Mouse (Mus musculus) CH12.LX (cell line): ENCODE measurements around the gene Cbfa2t3. TPM values are rescaled to one million over a fixed set of nuclear protein-coding genes. Genes with fewer than 3 reads are reported as not detected.

Experiments used
- DNase-seq: peaks from one replicate; pipeline ENCODE4 v3.0.0-alpha.2; 2013; ENCODE audit errors: extremely low read depth
- H3K27ac ChIP-seq: 2 replicates; pipeline ENCODE4 v1.5.1; 2012; ENCODE audit warnings: low read depth, mild to moderate bottlenecking, control low read depth, moderate library complexity; ENCODE audit not compliant: insufficient read depth
- H3K27me3 ChIP-seq: replicated peaks from 2 replicates; pipeline ENCODE3; 2012; ENCODE audit warnings: inconsistent platforms
- H3K36me3 ChIP-seq, 2 experiments: replicated peaks in 1 of 2; 2 replicates each; pipeline versions ENCODE3 to v1.6.1; 2012; ENCODE audit warnings: inconsistent platforms in 1 of 2, low read length in 1 of 2, mild to moderate bottlenecking in 1 of 2, mixed read lengths in 1 of 2, moderate library complexity in 1 of 2; ENCODE audit not compliant: control insufficient read depth in 1 of 2, insufficient read depth in 1 of 2
- H3K4me1 ChIP-seq, 2 experiments: 2 replicates each; pipeline ENCODE4 v1.6.1; 2012; ENCODE audit warnings: inconsistent platforms in 1 of 2, moderate library complexity in 1 of 2; ENCODE audit not compliant: insufficient read depth in 2 of 2, control insufficient read depth in 1 of 2
- H3K4me2 ChIP-seq: 2 replicates; pipeline ENCODE4 v1.6.1; 2012; ENCODE audit warnings: low read depth, mild to moderate bottlenecking, control low read depth; ENCODE audit not compliant: poor library complexity, insufficient read depth, severe bottlenecking
- H3K4me3 ChIP-seq, 3 experiments: fragments of 150-350 bp in 1 of 3; sonication (generic) in 1 of 3; replicated peaks in 1 of 3; 2 replicates each; pipeline versions ENCODE3 to v1.5.1; 2011 to 2012; ENCODE audit warnings: low read depth in 2 of 3, low read length in 2 of 3, mild to moderate bottlenecking in 2 of 3, moderate library complexity in 2 of 3, control low read depth in 1 of 3, improper control_type of control experiment in 1 of 3, inconsistent platforms in 1 of 3, mixed read lengths in 1 of 3; ENCODE audit not compliant: poor library complexity in 1 of 3
- H3K79me2 ChIP-seq: replicated peaks from 2 replicates; pipeline ENCODE4 v1.6.1; 2012; ENCODE audit warnings: mild to moderate bottlenecking, moderate library complexity; ENCODE audit not compliant: control insufficient read depth, poor library complexity, insufficient read depth, severe bottlenecking; ENCODE audit errors: extremely low read depth
- H3K9ac ChIP-seq: 2 replicates; pipeline ENCODE4 v1.6.1; 2012; ENCODE audit warnings: low read depth, mild to moderate bottlenecking, control low read depth, moderate library complexity; ENCODE audit not compliant: insufficient read depth
- H3K9me3 ChIP-seq: replicated peaks from 2 replicates; pipeline ENCODE3; 2012; ENCODE audit warnings: low read length, inconsistent platforms, mixed read lengths
- BHLHE40 ChIP-seq: IDR thresholded peaks from 2 replicates; pipeline ENCODE4 v1.6.1; 2011; ENCODE audit warnings: mild to moderate bottlenecking, low read depth, low read length, improper control_type of control experiment
- CHD1 ChIP-seq: IDR thresholded peaks from 2 replicates; pipeline ENCODE4 v1.6.1; 2012; ENCODE audit warnings: low read depth, low read length, improper control_type of control experiment, inconsistent platforms
- CHD2 ChIP-seq: IDR thresholded peaks from 2 replicates; pipeline ENCODE4 v1.6.1; 2011; ENCODE audit warnings: low read length, improper control_type of control experiment
- E2F4 ChIP-seq: IDR thresholded peaks from 2 replicates; pipeline ENCODE4 v1.6.1; 2011; ENCODE audit warnings: low read depth, low read length, improper control_type of control experiment; ENCODE audit not compliant: insufficient replicate concordance
- EP300 ChIP-seq: IDR thresholded peaks from 2 replicates; pipeline ENCODE4 v1.6.1; 2011; ENCODE audit warnings: low read length, improper control_type of control experiment
- ETS1 ChIP-seq: conservative IDR thresholded peaks from 2 replicates; pipeline ENCODE4 v1.6.1; 2012; ENCODE audit warnings: low read depth, mild to moderate bottlenecking, inconsistent platforms, low read length, improper control_type of control experiment, moderate library complexity
- GABPA ChIP-seq: IDR thresholded peaks from 2 replicates; pipeline ENCODE4 v1.6.1; 2012; ENCODE audit warnings: low read depth, low read length, improper control_type of control experiment, inconsistent platforms; ENCODE audit not compliant: insufficient replicate concordance
- HCFC1 ChIP-seq: IDR thresholded peaks from 2 replicates; pipeline ENCODE4 v1.6.1; 2012; ENCODE audit warnings: low read depth, mild to moderate bottlenecking, inconsistent platforms, low read length, improper control_type of control experiment
- KAT2A ChIP-seq: IDR thresholded peaks from 2 replicates; pipeline ENCODE4 v1.6.1; 2012; ENCODE audit warnings: low read length, improper control_type of control experiment, inconsistent platforms; ENCODE audit not compliant: insufficient replicate concordance
- MAFK ChIP-seq: IDR thresholded peaks from 2 replicates; pipeline ENCODE4 v1.6.1; 2011; ENCODE audit warnings: low read length, improper control_type of control experiment; ENCODE audit not compliant: insufficient replicate concordance
- MAX ChIP-seq: IDR thresholded peaks from 2 replicates; pipeline ENCODE4 v1.6.1; 2011; ENCODE audit warnings: low read length, improper control_type of control experiment
- MAZ ChIP-seq: IDR thresholded peaks from 2 replicates; pipeline ENCODE4 v1.6.1; 2012; ENCODE audit warnings: low read depth, mild to moderate bottlenecking, inconsistent platforms, low read length, improper control_type of control experiment, moderate library complexity
- MEF2A ChIP-seq: IDR thresholded peaks from 2 replicates; pipeline ENCODE4 v1.6.1; 2014; ENCODE audit warnings: low read depth, mild to moderate bottlenecking, inconsistent platforms, low read length, improper control_type of control experiment, borderline replicate concordance
- MYC ChIP-seq: IDR thresholded peaks from 2 replicates; pipeline ENCODE4 v1.6.1; 2011; ENCODE audit warnings: low read depth, mild to moderate bottlenecking, improper control_type of control experiment, low read length
- NRF1 ChIP-seq: IDR thresholded peaks from 2 replicates; pipeline ENCODE4 v1.6.1; 2014; ENCODE audit warnings: low read depth, mild to moderate bottlenecking, inconsistent platforms, low read length, improper control_type of control experiment, moderate library complexity
- PAX5 ChIP-seq: IDR thresholded peaks from 2 replicates; pipeline ENCODE4 v1.6.1; 2012; ENCODE audit warnings: low read length, inconsistent platforms, mixed read lengths
- POLR2AphosphoS2 ChIP-seq: IDR thresholded peaks from 2 replicates; pipeline ENCODE4 v1.6.1; 2011; ENCODE audit warnings: low read depth, low read length, improper control_type of control experiment
- RAD21 ChIP-seq: IDR thresholded peaks from 2 replicates; pipeline ENCODE4 v1.6.1; 2011; ENCODE audit warnings: low read depth, mild to moderate bottlenecking, low read length, improper control_type of control experiment, moderate library complexity
- RCOR1 ChIP-seq: conservative IDR thresholded peaks from 2 replicates; pipeline ENCODE4 v1.6.1; 2012; ENCODE audit warnings: low read depth, mild to moderate bottlenecking, inconsistent platforms, low read length, improper control_type of control experiment
- SIN3A ChIP-seq: IDR thresholded peaks from 2 replicates; pipeline ENCODE4 v1.6.1; 2012; ENCODE audit warnings: low read length, improper control_type of control experiment, inconsistent platforms
- SMC3 ChIP-seq: IDR thresholded peaks from 2 replicates; pipeline ENCODE4 v1.6.1; 2011; ENCODE audit warnings: low read depth, low read length, improper control_type of control experiment
- TCF12 ChIP-seq: IDR thresholded peaks from 2 replicates; pipeline ENCODE4 v1.6.1; 2014; ENCODE audit warnings: low read depth, mild to moderate bottlenecking, inconsistent platforms, low read length, improper control_type of control experiment
- UBTF ChIP-seq: IDR thresholded peaks from 2 replicates; pipeline ENCODE4 v1.6.1; 2012; ENCODE audit warnings: low read depth, mild to moderate bottlenecking, inconsistent platforms, low read length, improper control_type of control experiment, moderate library complexity
- USF1 ChIP-seq: IDR thresholded peaks from 2 replicates; pipeline ENCODE4 v1.6.1; 2014; ENCODE audit warnings: low read depth, mild to moderate bottlenecking, inconsistent platforms, low read length, improper control_type of control experiment
- USF2 ChIP-seq: conservative IDR thresholded peaks from 2 replicates; pipeline ENCODE4 v1.6.1; 2011; ENCODE audit warnings: low read depth, low read length, improper control_type of control experiment
- ZC3H11A ChIP-seq: IDR thresholded peaks from 2 replicates; pipeline ENCODE4 v1.6.1; 2012; ENCODE audit warnings: low read depth, mild to moderate bottlenecking, inconsistent platforms, low read length, improper control_type of control experiment
- ZMIZ1 ChIP-seq: IDR thresholded peaks from 2 replicates; pipeline ENCODE4 v1.6.1; 2012; ENCODE audit warnings: low read depth, mild to moderate bottlenecking, inconsistent platforms, low read length, improper control_type of control experiment
- ZNF384 ChIP-seq: IDR thresholded peaks from 2 replicates; pipeline ENCODE4 v1.6.1; 2012; ENCODE audit warnings: low read depth, low read length, improper control_type of control experiment, inconsistent platforms
- dilution Hi-C: fragments of 300-500 bp; cut with MboI; formaldehyde crosslinking; loops from 2 replicates; pipeline ENCODE4 v1.14.3; 2020; ENCODE audit warnings: low sequenced_read_pairs; ENCODE audit not compliant: extremely low pct_unique_long_range_greater_than_20kb, extremely low pct_ligation_motif_present
- in situ Hi-C: fragments of 300-500 bp; cut with MboI; formaldehyde crosslinking; loops from 3 replicates; pipeline ENCODE4 v1.14.3; 2019; ENCODE audit warnings: low sequenced_read_pairs, low pct_ligation_motif_present, low pct_unique_long_range_greater_than_20kb, mixed read lengths
- polyA plus RNA-seq: library from polyadenylated mRNA; unstranded; fragments of >175 nt; gene quantifications from 2 replicates; pipeline ENCODE4 v1.2.1, GENCODE M21; 2012; ENCODE audit warnings: low read depth; ENCODE audit not compliant: insufficient read length
- total RNA-seq, 2 experiments: library from RNA; depleted of rRNA; stranded (reverse); fragments of 300-350 nt in 1 of 2; fragments of >200 nt in 1 of 2; gene quantifications; 2 replicates each; pipeline ENCODE4 v1.2.3; 2012 to 2014

The Cbfa2t3 gene
- total and polyA plus RNA-seq, 3 experiments, result 0.47 to 22.6 (median 2.1) TPM

- no peak overlapping the region for H3K27ac ChIP-seq
- no peak for DNase-seq
- in situ Hi-C loops (no loop called here), dilution Hi-C loops (no loop called here)
- no peaks in the 10 kb centered on the region for H3K9me3 ChIP-seq
- peaks cover 3 to 51% of the 10 kb centered on the region in 2 experiments for H3K4me1 ChIP-seq
- no peaks in the 10 kb centered on the region for H3K36me3 ChIP-seq
- no peak overlapping the region for H3K9ac ChIP-seq
- no peak overlapping the region for H3K4me2 ChIP-seq
- H3K4me3 ChIP-seq, result no peak overlapping the region
- TF ChIP-seq GABPA (no peak), SMC3 (no peak), USF2 (no peak), PAX5 (no peak), ETS1 (no peak), MEF2A (no peak), MAFK (no peak), POLR2AphosphoS2 (no peak), HCFC1 (no peak), ZMIZ1 (no peak), MAZ (no peak), CHD2 (no peak), MYC (no peak), RCOR1 (no peak), EP300 (no peak), ZC3H11A (no peak), SIN3A (no peak), CHD1 (no peak), ZNF384 (no peak)
- peaks cover 8% of the 10 kb centered on the region for H3K27me3 ChIP-seq
- no peaks in the 10 kb centered on the region for H3K79me2 ChIP-seq
These were observed 46.9 kb upstream of the Cbfa2t3 start for GRCm38 (mm10) chr8:122745750-122746275.

GRCm38 (mm10) chr8:122745022-122745749 is 46.3 kb upstream of the Cbfa2t3 start:
- Histone ChIP-seq H3K27me3 (peaks cover 11% of the 10 kb centered on the region), H3K4me2 (no peak overlapping the region), H3K9me3 (no peaks in the 10 kb centered on the region), H3K4me3 (no peak overlapping the region), H3K9ac (no peak overlapping the region), H3K79me2 (no peaks in the 10 kb centered on the region), H3K36me3 (no peaks in the 10 kb centered on the region), H3K4me1 (peaks cover 3 to 51% of the 10 kb centered on the region in 2 experiments), H3K27ac (no peak overlapping the region)
- in situ Hi-C loops, result no loop called here
- dilution Hi-C loops, result no loop called here
- no peak for DNase-seq
- TF ChIP-seq GABPA (no peak), MYC (no peak), TCF12 (no peak), BHLHE40 (no peak), ZMIZ1 (no peak), RAD21 (no peak), USF1 (no peak), MAX (no peak), MAFK (no peak), ZC3H11A (no peak), EP300 (no peak), E2F4 (no peak), ZNF384 (no peak), KAT2A (no peak), NRF1 (no peak), UBTF (no peak)
